Mouse (Mus musculus) G1E (cell line): ENCODE results near the gene Foxo3.

Experiments used
- CTCF ChIP-seq: IDR thresholded peaks from 2 replicates; pipeline ENCODE4 v1.5.1; 2012; ENCODE audit warnings: low read depth, low read length, inconsistent platforms, mixed read lengths
- GATA1 ChIP-seq: IDR thresholded peaks from 2 replicates; pipeline ENCODE4 v1.6.1; 2012; ENCODE audit warnings: borderline replicate concordance, low read length, inconsistent platforms, mixed read lengths
- GATA2 ChIP-seq: IDR thresholded peaks from 2 replicates; pipeline ENCODE4 v1.6.1; 2012; ENCODE audit warnings: low read depth, low read length, inconsistent platforms, borderline replicate concordance
- POLR2AphosphoS5 ChIP-seq: IDR thresholded peaks from 2 replicates; pipeline ENCODE4 v1.6.1; 2012; ENCODE audit warnings: low read depth, low read length, inconsistent platforms; ENCODE audit not compliant: insufficient replicate concordance
- TAL1 ChIP-seq: conservative IDR thresholded peaks from 2 replicates; pipeline ENCODE4 v1.6.1; 2012; ENCODE audit warnings: low read depth, low read length, inconsistent platforms, mixed read lengths

DNA sequence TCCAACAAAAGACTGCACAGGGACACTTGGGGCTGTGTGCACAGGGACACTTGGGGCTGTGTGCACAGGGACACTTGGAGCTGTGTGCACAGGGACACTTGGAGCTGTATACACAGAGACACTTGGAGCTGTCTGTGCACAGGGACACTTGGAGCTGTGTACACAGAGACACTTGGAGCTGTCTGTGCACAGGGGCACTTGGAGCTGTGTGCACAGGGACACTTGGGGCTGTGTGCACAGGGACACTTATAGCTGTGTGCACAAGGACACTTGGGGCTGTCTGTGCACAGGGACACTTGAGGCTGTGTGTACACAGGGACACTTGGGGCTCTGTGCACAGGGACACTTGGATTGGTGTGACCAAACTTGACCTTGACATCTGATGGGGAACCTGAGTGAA lies 47.4 kb upstream of the Foxo3 start:
- no peak for TF ChIP-seq CTCF
- no peak for TF ChIP-seq GATA1
- TF ChIP-seq TAL1: no peak
- TF ChIP-seq GATA2: no peak
- TF ChIP-seq POLR2AphosphoS5: no peak
